Mouse (Mus musculus) testis, adult 2 months (tissue): ENCODE measurements around the gene Rspo1. TPM values are rescaled to one million over a fixed set of nuclear protein-coding genes. Genes with fewer than 3 reads are reported as not detected.

Experiments used
- H3K27ac ChIP-seq: fragments of 200-500 bp; 2 replicates; pipeline ENCODE4 v1.5.1; 2012; ENCODE audit warnings: low read depth, low read length; ENCODE audit not compliant: control insufficient read depth, insufficient read depth
- H3K27me3 ChIP-seq: fragments of 200-500 bp; 2 replicates; pipeline ENCODE4 v1.6.1; 2012; ENCODE audit warnings: mild to moderate bottlenecking, low read length, moderate library complexity; ENCODE audit not compliant: control insufficient read depth, insufficient read depth
- H3K36me3 ChIP-seq: fragments of 200-500 bp; 2 replicates; pipeline ENCODE4 v1.6.1; 2012; ENCODE audit warnings: mild to moderate bottlenecking, low read length; ENCODE audit not compliant: control insufficient read depth, insufficient read depth
- H3K4me1 ChIP-seq: fragments of 200-500 bp; 2 replicates; pipeline ENCODE4 v1.6.1; 2012; ENCODE audit warnings: low read length; ENCODE audit not compliant: control insufficient read depth, insufficient read depth
- H3K4me3 ChIP-seq: fragments of 200-500 bp; 2 replicates; pipeline ENCODE4 v1.5.1; 2012; ENCODE audit warnings: low read depth, mild to moderate bottlenecking, low read length, moderate library complexity, mixed read lengths; ENCODE audit not compliant: control insufficient read depth
- CTCF ChIP-seq: fragments of 200-500 bp; IDR thresholded peaks from 2 replicates; pipeline ENCODE4 v1.5.1; 2012; ENCODE audit warnings: low read depth, mild to moderate bottlenecking, inconsistent platforms, low read length, moderate library complexity; ENCODE audit not compliant: control insufficient read depth, insufficient read depth, insufficient replicate concordance
- POLR2A ChIP-seq: fragments of 200-500 bp; IDR thresholded peaks from 2 replicates; pipeline ENCODE4 v1.6.1; 2012; ENCODE audit warnings: low read depth, mild to moderate bottlenecking, inconsistent platforms, low read length, moderate library complexity; ENCODE audit not compliant: control insufficient read depth
- polyA plus RNA-seq: library from polyadenylated mRNA; depleted of rRNA; stranded (reverse); fragments of >200 nt; gene quantifications from 2 replicates; pipeline ENCODE4 v1.2.3, GENCODE M21; 2012

The Rspo1 gene
- polyA plus RNA-seq, 1 experiment = 1.7 TPM

GRCm38 (mm10) chr4:124964912-124965599 is 21.2 kb upstream of the Rspo1 start:
- Histone ChIP-seq H3K36me3 (no peaks in the 10 kb centered on the region), H3K4me3 (no peak overlapping the region), H3K27ac (no peak overlapping the region), H3K27me3 (no peaks in the 10 kb centered on the region), H3K4me1 (no peaks in the 10 kb centered on the region)
- TF ChIP-seq POLR2A = no peak
- no peak for TF ChIP-seq CTCF

- no peak for TF ChIP-seq CTCF
- no peak for TF ChIP-seq POLR2A
- Histone ChIP-seq H3K27me3 (no peaks in the 10 kb centered on the region), H3K4me3 (no peak overlapping the region), H3K36me3 (no peaks in the 10 kb centered on the region), H3K27ac (no peak overlapping the region), H3K4me1 (peaks cover 20% of the 10 kb centered on the region)
Observed at GRCm38 (mm10) chr4:124968711-124969110, 17.5 kb upstream of the Rspo1 start.

DNA sequence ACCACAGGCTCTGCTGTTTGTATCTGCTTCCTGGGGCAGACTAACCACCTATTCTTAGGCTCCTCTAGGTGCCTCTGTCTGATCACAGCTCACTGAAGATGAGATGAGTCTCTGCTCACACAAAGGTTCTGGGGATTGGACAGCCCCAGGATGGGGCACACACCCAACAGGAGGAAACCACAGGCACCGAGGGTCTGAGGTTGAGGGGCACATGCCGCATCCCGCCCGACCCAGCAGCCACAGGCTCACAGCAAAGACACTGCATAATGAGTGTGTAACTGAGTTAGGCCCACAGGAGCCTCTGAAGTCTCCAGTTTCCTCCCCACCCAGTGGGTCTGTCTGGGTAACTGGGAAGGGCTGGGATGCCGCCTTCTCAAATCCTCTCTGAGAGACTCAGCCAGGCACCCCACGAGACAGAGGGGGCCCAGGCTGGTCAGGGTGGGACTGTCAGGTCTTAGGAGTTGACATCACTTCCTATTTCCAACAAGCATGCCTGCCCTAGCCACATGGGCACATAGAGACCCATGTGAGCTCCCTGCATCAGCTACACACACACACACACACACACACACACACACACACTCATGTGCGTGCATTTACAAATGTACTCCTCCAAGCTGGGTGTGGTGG is 16.9 kb upstream of the Rspo1 start:
- H3K4me3 ChIP-seq = no peak overlapping the region
- no peaks in the 10 kb centered on the region for H3K36me3 ChIP-seq
- no peak overlapping the region for H3K27ac ChIP-seq
- H3K27me3 ChIP-seq = no peaks in the 10 kb centered on the region
- TF ChIP-seq POLR2A (no peak), CTCF (no peak)
- H3K4me1 ChIP-seq = peaks cover 23% of the 10 kb centered on the region

GRCm38 (mm10) chr4:124970194-124970593 is 16.0 kb upstream of the Rspo1 start:
- Histone ChIP-seq H3K27ac (no peak overlapping the region), H3K4me1 (peaks cover 23% of the 10 kb centered on the region)

GRCm38 (mm10) chr4:124970677-124971076 is 15.6 kb upstream of the Rspo1 start:
- TF ChIP-seq CTCF = no peak
- no peak for TF ChIP-seq POLR2A
- peaks cover 23% of the 10 kb centered on the region for H3K4me1 ChIP-seq
- no peaks in the 10 kb centered on the region for H3K27me3 ChIP-seq
- no peak overlapping the region for H3K27ac ChIP-seq
- no peak overlapping the region; the same call in 1 of the 2 replicates for H3K4me3 ChIP-seq
- H3K36me3 ChIP-seq = no peaks in the 10 kb centered on the region

More at GRCm38 (mm10) chr4:124970194-124970593, 16.0 kb upstream of the Rspo1 start:
- Histone ChIP-seq H3K27me3 (no peaks in the 10 kb centered on the region), H3K4me3 (no peak overlapping the region), H3K36me3 (no peaks in the 10 kb centered on the region)
- TF ChIP-seq POLR2A (no peak), CTCF (no peak)

DNA sequence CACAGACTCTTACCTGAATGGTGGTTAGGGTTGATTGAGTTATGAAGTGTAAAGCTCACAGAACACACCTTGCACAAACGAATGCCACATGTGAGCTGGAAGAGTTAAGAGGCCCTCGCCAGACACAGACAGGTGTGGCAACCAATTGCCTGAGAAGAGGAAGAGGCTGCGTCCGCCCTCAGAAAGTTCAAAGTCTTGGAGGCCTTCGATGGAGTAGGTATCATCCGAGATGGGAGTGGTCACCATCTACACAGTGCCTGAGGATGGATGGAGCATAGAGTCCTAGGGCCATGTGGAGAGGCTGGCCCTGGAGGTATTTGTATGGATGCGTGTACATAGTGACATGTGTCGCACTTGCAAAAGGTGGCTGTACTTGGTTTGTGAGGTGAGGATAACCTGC is 15.1 kb upstream of the Rspo1 start:
- Histone ChIP-seq H3K4me3 (no peak overlapping the region), H3K27me3 (no peaks in the 10 kb centered on the region), H3K27ac (no peak overlapping the region), H3K4me1 (peaks cover 23% of the 10 kb centered on the region), H3K36me3 (no peaks in the 10 kb centered on the region)
- TF ChIP-seq POLR2A (no peak), CTCF (no peak)

- no peak overlapping the region for H3K27ac ChIP-seq
- H3K4me3 ChIP-seq = no peak overlapping the region
- no peaks in the 10 kb centered on the region for H3K36me3 ChIP-seq
- TF ChIP-seq POLR2A (no peak), CTCF (no peak)
- peaks cover 23% of the 10 kb centered on the region for H3K4me1 ChIP-seq
- H3K27me3 ChIP-seq = no peaks in the 10 kb centered on the region
Observed at GRCm38 (mm10) chr4:124972316-124972715, 13.9 kb upstream of the Rspo1 start.
